Mouse (Mus musculus): ENCODE results near the gene Trim7.
A peak's percentile ranks its signal among the peaks of the same experiment; 100 is the strongest.
"Not testable (repeated sequence)": the region's sequence is repeated elsewhere in the genome, so short reads cannot be mapped to it uniquely, and the experiment has no call there.

The Trim7 gene

GRCm38 (mm10) chr11:48846881-48847280 is 20.9 kb downstream of the Trim7 start:
- no peak for DNase-seq (ENCODE audit: low read depth, low spot score)

- DNase-seq (ENCODE audit: low read depth, low spot score), result no peak
Observed at GRCm38 (mm10) chr11:48850240-48850639, 24.3 kb downstream of the Trim7 start.

- peak; percentile 16 for DNase-seq (ENCODE audit: low read depth, low spot score)
Observed at GRCm38 (mm10) chr11:48851270-48851995, 25.5 kb downstream of the Trim7 start.

GRCm38 (mm10) chr11:48852190-48852589 is 26.2 kb downstream of the Trim7 start:
- peak; percentile 4 for DNase-seq (ENCODE audit: low read depth, low spot score)

- DNase-seq (ENCODE audit: low read depth, low spot score), result peak; percentile 43
Observed at GRCm38 (mm10) chr11:48852624-48853473, 26.9 kb downstream of the Trim7 start.

- DNase-seq (ENCODE audit: low read depth, low spot score), result peak; percentile 94
Observed at GRCm38 (mm10) chr11:48853474-48854180, 27.7 kb downstream of the Trim7 start.

- DNase-seq (ENCODE audit: low read depth, low spot score), result peak; percentile 87
Observed at GRCm38 (mm10) chr11:48859014-48859413, 33.1 kb downstream of the Trim7 start.

- no peak for DNase-seq (ENCODE audit: low read depth, low spot score)
Observed at GRCm38 (mm10) chr11:48862784-48863319, 36.9 kb downstream of the Trim7 start.

- no peak for DNase-seq (ENCODE audit: low read depth, low spot score)
Observed at GRCm38 (mm10) chr11:48863808-48864207, 37.9 kb downstream of the Trim7 start.

- DNase-seq (ENCODE audit: low read depth, low spot score), result no peak
Observed at GRCm38 (mm10) chr11:48866481-48866880, 40.5 kb downstream of the Trim7 start.

- no peak for DNase-seq (ENCODE audit: low read depth, low spot score)
Observed at GRCm38 (mm10) chr11:48869380-48870110, 43.6 kb downstream of the Trim7 start.

- DNase-seq (ENCODE audit: low read depth, low spot score), result no peak
Observed at GRCm38 (mm10) chr11:48870781-48871180, 44.8 kb downstream of the Trim7 start.

GRCm38 (mm10) chr11:48871201-48871772 is 45.3 kb downstream of the Trim7 start, which contains the start of gene Irgm1:
Irgm1 (minus strand) TSS chr11:48871683.
- peak; percentile 67 for DNase-seq (ENCODE audit: low read depth, low spot score)

GRCm38 (mm10) chr11:48871817-48872541 is 46.0 kb downstream of the Trim7 start:
- peak; percentile 74 for DNase-seq (ENCODE audit: low read depth, low spot score)

- DNase-seq (ENCODE audit: low read depth, low spot score), result no peak
Observed at GRCm38 (mm10) chr11:48872695-48873300, 46.9 kb downstream of the Trim7 start.

GRCm38 (mm10) chr11:48873591-48874290 is 47.8 kb downstream of the Trim7 start:
- DNase-seq (ENCODE audit: low read depth, low spot score), result no peak

GRCm38 (mm10) chr11:48874465-48874864 is 48.5 kb downstream of the Trim7 start:
- peak; percentile 82 for DNase-seq (ENCODE audit: low read depth, low spot score)

- not testable (repeated sequence) for DNase-seq (ENCODE audit: low read depth, low spot score)
Observed at GRCm38 (mm10) chr11:48875343-48875837, 49.5 kb downstream of the Trim7 start.

- DNase-seq (ENCODE audit: low read depth, low spot score), result no peak
Observed at GRCm38 (mm10) chr11:48876680-48877079, 50.7 kb downstream of the Trim7 start.
